Mouse (Mus musculus) CH12.LX (cell line): ENCODE results near the gene Ubc.
"Not testable (repeated sequence)": the region's sequence is repeated elsewhere in the genome, so short reads cannot be mapped to it uniquely, and the experiment has no call there.

ENCODE experiments used
- CTCF ChIP-seq, 2 experiments: IDR thresholded peaks in 1 of 2; conservative IDR thresholded peaks in 1 of 2; 2 replicates each; pipeline ENCODE4 v1.5.1; 2011 to 2012; ENCODE audit warnings: low read depth in 2 of 2, low read length in 2 of 2, improper control_type of control experiment in 1 of 2, inconsistent platforms in 1 of 2, mild to moderate bottlenecking in 1 of 2, moderate library complexity in 1 of 2
- HCFC1 ChIP-seq: IDR thresholded peaks from 2 replicates; pipeline ENCODE4 v1.6.1; 2012; ENCODE audit warnings: low read depth, mild to moderate bottlenecking, inconsistent platforms, low read length, improper control_type of control experiment
- RCOR1 ChIP-seq: conservative IDR thresholded peaks from 2 replicates; pipeline ENCODE4 v1.6.1; 2012; ENCODE audit warnings: low read depth, mild to moderate bottlenecking, inconsistent platforms, low read length, improper control_type of control experiment
- USF1 ChIP-seq: IDR thresholded peaks from 2 replicates; pipeline ENCODE4 v1.6.1; 2014; ENCODE audit warnings: low read depth, mild to moderate bottlenecking, inconsistent platforms, low read length, improper control_type of control experiment
- ZNF384 ChIP-seq: IDR thresholded peaks from 2 replicates; pipeline ENCODE4 v1.6.1; 2012; ENCODE audit warnings: low read depth, low read length, improper control_type of control experiment, inconsistent platforms

- TF ChIP-seq RCOR1; ZNF384; USF1; HCFC1; CTCF (conservative IDR thresholded peaks at IDR 0.05 in 1 of 2, IDR thresholded peaks at IDR 0.05 in 1 of 2; ENCODE audit: low read depth in 2 of 2, low read length in 2 of 2): not testable (repeated sequence)
Observed at GRCm38 (mm10) chr5:125387295-125387694, 2.7 kb downstream of the Ubc start.
